Mouse (Mus musculus) lung, embryonic 16.5 days (tissue): ENCODE measurements around the gene Gm42421. TPM values are rescaled to one million over a fixed set of nuclear protein-coding genes. Genes with fewer than 3 reads are reported as not detected.

Source experiments
- ATAC-seq: fragments of 200-750 bp; cut with Nextera tagmentation; 2 replicates; pipeline ENCODE4 v1.8.0; 2017; ENCODE audit warnings: low read depth, mild to moderate bottlenecking, moderate library complexity
- H3K27ac ChIP-seq: fragments of 300-500 bp; sonication (generic); 2 replicates; pipeline ENCODE4 v1.5.1; 2014; ENCODE audit warnings: mild to moderate bottlenecking, control low read depth, low read length
- H3K27me3 ChIP-seq: fragments of 300-500 bp; sonication (generic); 2 replicates; pipeline ENCODE4 v1.6.1; 2014; ENCODE audit warnings: low read depth, low read length, mixed read lengths; ENCODE audit not compliant: control insufficient read depth, insufficient read depth
- H3K36me3 ChIP-seq: fragments of 300-500 bp; sonication (generic); 2 replicates; pipeline ENCODE4 v1.6.1; 2014; ENCODE audit warnings: low read length; ENCODE audit not compliant: control insufficient read depth, insufficient read depth
- H3K4me1 ChIP-seq: fragments of 300-500 bp; sonication (generic); replicated peaks from 2 replicates; pipeline ENCODE4 v1.6.1; 2014; ENCODE audit warnings: low read length, mixed read lengths; ENCODE audit not compliant: control insufficient read depth, insufficient read depth
- H3K4me2 ChIP-seq: fragments of 300-500 bp; sonication (generic); 2 replicates; pipeline ENCODE4 v1.6.1; 2014; ENCODE audit warnings: low read depth, low read length, control low read depth
- H3K4me3 ChIP-seq: fragments of 300-500 bp; sonication (generic); 2 replicates; pipeline ENCODE4 v1.5.1; 2014; ENCODE audit warnings: mild to moderate bottlenecking, low read length, control low read depth
- H3K9ac ChIP-seq: fragments of 300-500 bp; sonication (generic); 2 replicates; pipeline ENCODE4 v1.6.1; 2014; ENCODE audit warnings: low read length, control low read depth
- H3K9me3 ChIP-seq: fragments of 300-500 bp; sonication (generic); 2 replicates; pipeline ENCODE4 v1.6.1; 2016; ENCODE audit warnings: low read length; ENCODE audit not compliant: control insufficient read depth
- WGBS: fragments of 180-500 bp; shearing (Covaris S2); extraction: QIAGEN DNeasy Blood & Tissue Kit; methylation state at CpG from one replicate; pipeline ENCODE4 v1.1.7; 2014; 5-methylcytosine and 5-hydroxymethylcytosine counted together
- polyA plus RNA-seq: library from polyadenylated mRNA; unstranded; fragments of >200 nt; fragmentation: Nextera tagmentation; extraction: Ambion mirVana; gene quantifications from 2 replicates; pipeline ENCODE4 v1.2.1, GENCODE M21; 2015

The Gm42421 gene
- 1.0 TPM in 1 of 2 replicates, not detected in the other for polyA plus RNA-seq

- no peaks in the 10 kb centered on the region for H3K9me3 ChIP-seq
- WGBS: 94% methylated on average over 8 of the region's 8 CpGs
- no peak for ATAC-seq
- H3K9ac ChIP-seq: no peak within 1 kb of the TSS
- no peaks in the 10 kb centered on the region for H3K4me1 ChIP-seq
- H3K27me3 ChIP-seq: no peaks in the 10 kb centered on the region
- H3K4me3 ChIP-seq: no peak within 1 kb of the TSS
- peaks cover 42% of the 10 kb centered on the region for H3K36me3 ChIP-seq
- H3K27ac ChIP-seq: no peak within 1 kb of the TSS
- H3K4me2 ChIP-seq: no peak within 1 kb of the TSS
Measured at GRCm38 (mm10) chr5:143927875-143928274, at the start of gene Gm42421. TSS of gene Gm42421 (plus strand) at chr5:143928175.

- Histone ChIP-seq H3K4me1 (no peaks in the 10 kb centered on the region), H3K4me3 (no peak overlapping the region), H3K4me2 (no peak overlapping the region), H3K9ac (no peak overlapping the region), H3K27me3 (no peaks in the 10 kb centered on the region), H3K27ac (no peak overlapping the region), H3K9me3 (peaks cover 4% of the 10 kb centered on the region; the same call in 1 of the 2 replicates), H3K36me3 (peaks cover 51% of the 10 kb centered on the region)
- 98% methylated on average over 3 of the region's 3 CpGs for WGBS
- no peak for ATAC-seq
Measured at GRCm38 (mm10) chr5:143885274-143885673, 42.7 kb upstream of the Gm42421 start.

GRCm38 (mm10) chr5:143890741-143891140 lies 37.2 kb upstream of the Gm42421 start:
- Histone ChIP-seq H3K4me3 (no peak overlapping the region), H3K36me3 (peaks cover 24% of the 10 kb centered on the region), H3K4me1 (no peaks in the 10 kb centered on the region), H3K9ac (no peak overlapping the region), H3K27ac (no peak overlapping the region), H3K27me3 (no peaks in the 10 kb centered on the region), H3K4me2 (no peak overlapping the region), H3K9me3 (peaks cover 3% of the 10 kb centered on the region; the same call in 1 of the 2 replicates)
- ATAC-seq: no peak
- WGBS: 69% methylated on average over 6 of the region's 6 CpGs

GRCm38 (mm10) chr5:143892255-143892886 lies 35.6 kb upstream of the Gm42421 start:
- no peak overlapping the region for H3K9ac ChIP-seq
- no peak overlapping the region for H3K4me2 ChIP-seq
- no peak overlapping the region for H3K4me3 ChIP-seq
- no peaks in the 10 kb centered on the region for H3K4me1 ChIP-seq
- H3K36me3 ChIP-seq: peaks cover 15% of the 10 kb centered on the region
- H3K27me3 ChIP-seq: no peaks in the 10 kb centered on the region
- WGBS: 64% methylated on average over 9 of the region's 9 CpGs
- no peaks in the 10 kb centered on the region for H3K9me3 ChIP-seq
- H3K27ac ChIP-seq: no peak overlapping the region
- no peak for ATAC-seq

GRCm38 (mm10) chr5:143893396-143893795 lies 34.6 kb upstream of the Gm42421 start:
- Histone ChIP-seq H3K36me3 (peaks cover 16% of the 10 kb centered on the region), H3K4me1 (no peaks in the 10 kb centered on the region), H3K4me3 (no peak overlapping the region), H3K27ac (no peak overlapping the region), H3K9ac (no peak overlapping the region), H3K4me2 (no peak overlapping the region), H3K9me3 (no peaks in the 10 kb centered on the region), H3K27me3 (no peaks in the 10 kb centered on the region)
- 68% methylated on average over 5 of the region's 5 CpGs for WGBS
- ATAC-seq: no peak

GRCm38 (mm10) chr5:143897635-143898330 lies 30.2 kb upstream of the Gm42421 start, which contains the start of gene Ankrd61:
TSS of gene Ankrd61 (minus strand) at chr5:143897685.
- peaks cover 25% of the 10 kb centered on the region for H3K36me3 ChIP-seq
- H3K27ac ChIP-seq: no peak within 1 kb of the TSS
- no peaks in the 10 kb centered on the region for H3K9me3 ChIP-seq
- no peaks in the 10 kb centered on the region for H3K4me1 ChIP-seq
- no peak within 1 kb of the TSS for H3K4me3 ChIP-seq
- H3K4me2 ChIP-seq: no peak within 1 kb of the TSS
- H3K27me3 ChIP-seq: no peaks in the 10 kb centered on the region
- ATAC-seq: no peak
- H3K9ac ChIP-seq: no peak within 1 kb of the TSS
- WGBS: 81% methylated on average over 14 of the region's 14 CpGs

- H3K4me1 ChIP-seq: no peaks in the 10 kb centered on the region
- H3K36me3 ChIP-seq: peaks cover 37% of the 10 kb centered on the region
- 80% methylated on average over 3 of the region's 3 CpGs for WGBS
- no peak overlapping the region for H3K4me2 ChIP-seq
- no peak for ATAC-seq
- H3K9ac ChIP-seq: no peak overlapping the region
- H3K9me3 ChIP-seq: no peaks in the 10 kb centered on the region
- no peak overlapping the region for H3K27ac ChIP-seq
- no peak overlapping the region for H3K4me3 ChIP-seq
- no peaks in the 10 kb centered on the region for H3K27me3 ChIP-seq
Measured at GRCm38 (mm10) chr5:143902111-143902510, 25.9 kb upstream of the Gm42421 start.

GRCm38 (mm10) chr5:143903813-143904212 lies 24.2 kb upstream of the Gm42421 start:
- ATAC-seq: no peak
- H3K4me1 ChIP-seq: peaks cover 11% of the 10 kb centered on the region
- H3K27ac ChIP-seq: no peak overlapping the region
- WGBS: 86% methylated on average over 4 of the region's 4 CpGs
- no peak overlapping the region for H3K4me2 ChIP-seq
- peaks cover 30% of the 10 kb centered on the region for H3K36me3 ChIP-seq
- H3K9me3 ChIP-seq: no peaks in the 10 kb centered on the region
- H3K9ac ChIP-seq: no peak overlapping the region
- no peak overlapping the region for H3K4me3 ChIP-seq
- no peaks in the 10 kb centered on the region for H3K27me3 ChIP-seq

- H3K4me3 ChIP-seq: no peak overlapping the region
- H3K4me1 ChIP-seq: peaks cover 20% of the 10 kb centered on the region
Measured at GRCm38 (mm10) chr5:143906429-143906828, 21.5 kb upstream of the Gm42421 start.

More at GRCm38 (mm10) chr5:143906429-143906828, 21.5 kb upstream of the Gm42421 start:
- peaks cover 16% of the 10 kb centered on the region for H3K36me3 ChIP-seq
- no peaks in the 10 kb centered on the region for H3K27me3 ChIP-seq
- ATAC-seq: no peak
- H3K9ac ChIP-seq: no peak overlapping the region
- H3K9me3 ChIP-seq: no peaks in the 10 kb centered on the region
- no peak overlapping the region for H3K27ac ChIP-seq
- no peak overlapping the region for H3K4me2 ChIP-seq
- WGBS: 79% methylated on average over 8 of the region's 8 CpGs
